Mouse (Mus musculus): ENCODE data around the gene Ceacam1.
"Not testable (repeated sequence)": the region's sequence is repeated elsewhere in the genome, so short reads cannot be mapped to it uniquely, and the experiment has no call there.

Ceacam1 gene

GRCm38 (mm10) chr7:25477091-25477751, at the start of gene Ceacam1:
Gene Ceacam1 (minus strand): TSS chr7:25477603.
- DNase-seq, result peak; percentile 8

DNA sequence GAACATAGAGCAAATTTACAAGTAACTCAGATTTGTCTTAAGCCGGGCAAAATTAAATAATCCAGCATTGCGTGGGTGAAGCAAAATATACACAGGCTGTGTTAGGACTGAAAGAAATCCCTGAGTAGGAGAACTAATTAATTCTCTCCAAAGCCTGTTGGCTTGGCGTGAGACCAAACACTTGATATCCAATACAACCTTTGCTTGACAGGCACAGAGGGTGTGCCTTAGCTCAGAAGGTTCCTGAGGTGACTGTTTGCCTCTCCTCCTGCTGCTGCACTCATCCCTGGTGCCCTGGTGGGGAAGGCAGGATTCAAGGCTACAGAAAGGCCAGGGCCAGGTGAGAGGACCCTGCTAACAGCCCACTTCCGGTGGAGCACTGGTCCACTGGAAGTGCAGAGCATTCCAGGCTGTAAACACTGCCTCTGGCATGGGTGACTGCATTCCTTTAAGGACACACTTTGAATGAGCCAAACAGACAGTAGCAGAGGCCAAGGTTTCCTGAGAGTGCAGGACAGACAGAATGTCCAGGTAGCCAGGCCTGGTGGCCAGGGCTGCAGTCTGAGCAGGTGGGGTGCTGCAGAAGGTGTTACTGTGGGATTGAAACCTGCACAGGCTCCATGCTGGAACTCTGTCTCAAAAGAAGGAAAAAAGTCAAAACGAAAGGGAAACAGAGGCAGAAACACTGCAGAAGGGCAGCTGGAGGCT, 38.8 kb upstream of the Ceacam1 start:
- DNase-seq, result not testable (repeated sequence)

- not testable (repeated sequence) for DNase-seq
Observed at GRCm38 (mm10) chr7:25515667-25516066, 38.3 kb upstream of the Ceacam1 start.

DNA sequence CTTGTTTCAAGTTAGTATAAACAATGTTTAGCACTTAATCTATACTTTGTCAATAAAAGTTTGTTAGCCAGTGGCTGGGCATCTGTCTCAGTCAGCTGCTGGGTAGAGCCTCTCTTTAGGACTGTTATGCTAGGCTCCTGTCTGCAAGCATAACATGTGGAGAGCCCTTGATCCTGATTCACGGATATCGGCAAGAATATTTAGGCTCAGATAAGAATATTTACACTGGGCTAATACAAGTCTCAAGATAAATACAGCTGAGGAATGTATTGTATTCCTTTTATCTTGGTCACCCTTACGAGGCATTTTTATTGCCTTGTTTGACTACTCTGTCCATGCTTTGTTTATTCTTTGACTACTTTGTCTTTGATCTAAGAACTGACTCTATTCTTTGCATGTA, 32.5 kb upstream of the Ceacam1 start:
- no peak for DNase-seq

DNA sequence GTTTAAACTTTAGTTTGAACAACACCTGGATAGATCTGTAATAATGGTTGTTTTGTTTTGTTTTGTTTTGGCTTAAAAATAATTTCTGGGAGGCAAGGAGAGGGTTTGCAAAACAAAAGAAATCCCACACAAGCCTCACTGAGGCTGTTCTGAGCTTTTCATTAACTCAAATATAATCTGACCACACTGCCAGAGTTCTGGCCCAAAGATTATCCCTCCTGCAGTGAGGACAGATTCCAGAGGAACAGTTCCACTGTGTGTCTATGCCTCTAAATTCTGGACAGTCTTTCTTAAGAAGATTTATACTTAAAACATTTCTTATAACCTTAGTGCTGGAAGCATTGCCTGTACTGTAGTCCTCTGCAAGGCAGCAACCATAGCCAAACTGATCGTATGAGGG, 17.2 kb upstream of the Ceacam1 start:
- no peak for DNase-seq

DNA sequence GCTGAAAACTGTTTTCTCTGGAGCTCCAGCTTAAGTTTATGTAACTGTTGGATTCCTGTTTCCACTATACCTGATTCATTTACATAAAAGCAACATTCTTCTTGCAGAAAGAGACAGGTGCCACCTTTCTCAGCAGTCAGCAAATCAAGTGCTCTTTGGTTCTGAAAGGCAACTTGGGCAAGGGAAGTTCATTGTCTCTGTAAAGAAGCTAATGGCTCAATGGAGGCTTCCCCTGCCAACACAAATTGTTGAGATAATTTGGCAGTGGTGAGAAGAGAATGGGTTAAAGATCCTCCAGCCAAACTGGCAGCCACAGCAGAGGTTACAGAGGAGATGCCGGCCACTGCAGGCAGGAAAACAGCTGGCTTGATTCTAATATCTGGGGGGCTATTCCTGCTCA, 13.3 kb upstream of the Ceacam1 start:
- not testable (repeated sequence) for DNase-seq

DNA sequence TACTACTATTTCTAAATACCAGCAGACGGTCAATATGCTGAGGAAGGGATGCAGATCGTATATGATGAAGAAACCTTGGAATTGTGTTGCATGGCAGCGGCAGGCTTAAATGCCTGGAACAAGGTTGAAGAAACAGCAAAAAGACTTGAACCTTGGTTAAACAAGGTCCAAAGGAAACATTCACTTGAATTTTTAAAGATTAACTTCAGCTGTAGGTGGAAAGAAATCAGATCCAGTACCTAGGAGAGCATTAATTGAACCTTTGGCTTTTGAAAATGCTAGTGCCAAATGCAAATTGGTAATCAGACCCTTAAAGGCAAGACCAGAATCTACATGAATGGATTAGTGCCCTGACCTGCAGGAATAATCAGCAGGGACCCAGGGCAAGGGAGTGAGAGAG, 12.0 kb upstream of the Ceacam1 start:
- not testable (repeated sequence) for DNase-seq

DNA sequence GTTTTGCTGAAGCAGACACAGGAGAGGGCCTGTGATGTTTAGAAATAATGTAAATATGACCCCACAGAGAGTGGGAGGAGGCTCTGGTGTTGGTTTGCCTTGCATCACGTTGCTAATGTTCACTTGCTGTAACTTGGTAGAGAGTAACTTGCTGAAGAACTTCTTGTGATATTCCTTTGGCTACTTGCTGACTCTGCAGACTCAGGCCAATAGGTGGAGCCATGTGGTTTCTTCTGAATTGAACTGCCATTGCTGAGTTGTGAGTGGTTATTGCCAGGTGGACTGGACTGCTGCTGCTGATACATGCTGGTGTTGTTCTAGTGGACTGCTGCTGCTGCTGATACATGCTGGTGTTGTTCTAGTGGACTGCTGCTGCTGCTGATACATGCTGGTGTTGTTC, 8.8 kb upstream of the Ceacam1 start:
- no peak for DNase-seq

DNA sequence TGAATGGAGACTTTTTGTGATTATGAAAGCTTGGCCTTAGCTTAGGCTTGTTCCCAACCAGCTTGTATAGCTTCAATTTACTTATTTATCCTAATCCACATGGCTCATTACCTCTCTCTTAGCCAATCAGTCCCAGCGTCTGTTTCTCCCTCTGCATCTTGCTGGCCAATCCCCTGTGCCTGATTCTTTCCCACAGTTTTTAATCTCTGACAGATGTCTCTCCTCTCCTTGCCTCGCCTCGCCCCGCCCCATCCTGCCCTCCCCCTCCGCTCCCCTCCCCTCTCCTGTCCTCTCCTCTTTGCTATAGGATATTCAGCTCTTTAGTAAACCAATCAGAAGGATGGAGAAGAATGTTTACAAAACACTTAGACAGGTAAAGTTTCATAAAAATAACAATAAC, 7.7 kb upstream of the Ceacam1 start:
- no peak for DNase-seq

GRCm38 (mm10) chr7:25483133-25483735, 5.8 kb upstream of the Ceacam1 start:
- no peak for DNase-seq

DNA sequence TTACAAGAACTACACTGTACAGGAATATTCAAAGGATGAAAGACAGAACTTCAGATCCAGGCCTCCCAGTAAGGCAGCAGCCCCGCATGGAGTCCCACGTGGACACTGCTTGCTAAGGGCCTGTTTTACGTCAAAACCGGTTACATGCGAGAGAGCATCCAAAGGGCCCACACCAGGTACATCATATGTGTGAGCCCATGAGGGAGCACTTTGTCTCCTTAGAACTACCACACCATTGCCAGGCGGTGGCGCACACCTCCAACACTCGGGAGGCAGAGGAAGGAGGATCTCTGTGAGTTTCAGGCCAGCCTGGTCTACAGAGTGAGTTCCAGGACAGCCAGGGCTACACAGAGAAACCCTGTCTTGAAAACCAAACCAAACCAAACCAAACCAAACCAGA, 3.4 kb upstream of the Ceacam1 start:
- DNase-seq, result not testable (repeated sequence)

- no peak for DNase-seq
Observed at GRCm38 (mm10) chr7:25479440-25479839, 2.0 kb upstream of the Ceacam1 start.

DNA sequence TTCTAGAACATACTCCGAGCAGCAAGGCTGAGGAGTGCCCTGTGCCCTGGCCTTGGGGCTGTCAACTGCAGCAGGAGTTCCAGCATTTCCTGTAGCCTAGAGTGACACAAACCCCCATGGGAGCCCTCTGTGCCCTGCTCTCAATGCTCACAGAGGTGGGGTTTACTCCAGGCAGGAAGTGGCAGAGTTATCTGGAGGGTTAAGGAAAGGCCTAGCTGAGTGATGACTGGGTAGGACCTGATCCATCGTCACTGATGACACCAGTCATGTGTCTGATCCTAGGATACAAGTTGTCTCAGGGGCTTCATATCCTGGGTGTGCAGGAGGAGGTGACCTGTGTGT, 320 bp upstream of the Ceacam1 start:
- not testable (repeated sequence) for DNase-seq

GRCm38 (mm10) chr7:25471821-25472220, 5.6 kb downstream of the Ceacam1 start:
- not testable (repeated sequence) for DNase-seq

- DNase-seq, result not testable (repeated sequence)
Observed at GRCm38 (mm10) chr7:25465586-25465985, 11.8 kb downstream of the Ceacam1 start.

GRCm38 (mm10) chr7:25465010-25465409, 12.4 kb downstream of the Ceacam1 start:
- DNase-seq, result no peak

GRCm38 (mm10) chr7:25462033-25462337, 15.4 kb downstream of the Ceacam1 start:
- DNase-seq, result not testable (repeated sequence)

DNA sequence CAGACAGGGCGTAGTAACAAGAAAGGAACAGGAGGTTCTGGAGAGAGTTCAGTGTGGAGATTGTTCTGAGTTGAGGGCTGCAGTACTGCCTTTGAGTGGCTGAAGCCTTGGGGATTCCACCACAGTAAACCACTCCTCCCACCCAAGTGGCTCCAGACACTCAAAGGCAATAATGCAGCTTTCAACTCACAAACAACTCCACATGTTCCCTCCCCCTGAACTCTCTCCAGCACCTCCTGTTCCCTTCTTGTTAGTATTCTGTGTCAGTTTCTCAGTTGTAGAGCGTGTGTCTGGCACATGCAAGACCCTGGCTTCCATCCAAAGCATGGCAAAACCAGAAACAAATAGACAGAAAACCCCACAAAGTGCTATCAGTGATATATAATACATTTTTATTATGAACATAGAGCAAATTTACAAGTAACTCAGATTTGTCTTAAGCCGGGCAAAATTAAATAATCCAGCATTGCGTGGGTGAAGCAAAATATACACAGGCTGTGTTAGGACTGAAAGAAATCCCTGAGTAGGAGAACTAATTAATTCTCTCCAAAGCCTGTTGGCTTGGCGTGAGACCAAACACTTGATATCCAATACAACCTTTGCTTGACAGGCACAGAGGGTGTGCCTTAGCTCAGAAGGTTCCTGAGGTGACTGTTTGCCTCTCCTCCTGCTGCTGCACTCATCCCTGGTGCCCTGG, 15.9 kb downstream of the Ceacam1 start:
- peak; percentile 18 for DNase-seq

GRCm38 (mm10) chr7:25452103-25452502, 25.3 kb downstream of the Ceacam1 start:
- DNase-seq, result no peak

GRCm38 (mm10) chr7:25449913-25450890, 27.2 kb downstream of the Ceacam1 start:
- DNase-seq, result no peak

DNA sequence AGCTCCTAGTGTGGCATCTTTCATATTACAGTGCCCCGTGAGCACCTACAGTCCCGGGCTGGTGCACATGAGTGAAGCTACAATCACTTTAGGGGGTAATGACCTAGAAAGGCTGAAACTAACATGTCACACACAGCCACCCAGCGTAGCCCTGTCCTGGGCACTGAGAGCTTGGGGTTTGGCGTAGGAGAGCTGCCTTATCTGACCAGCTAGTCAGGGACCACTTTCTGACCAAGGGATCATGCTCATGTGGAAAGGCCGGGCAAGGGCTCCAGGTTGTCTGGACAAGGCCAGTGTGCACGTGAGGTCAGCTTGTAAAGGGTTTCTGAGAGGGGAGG, 36.6 kb downstream of the Ceacam1 start:
- no peak for DNase-seq

DNA sequence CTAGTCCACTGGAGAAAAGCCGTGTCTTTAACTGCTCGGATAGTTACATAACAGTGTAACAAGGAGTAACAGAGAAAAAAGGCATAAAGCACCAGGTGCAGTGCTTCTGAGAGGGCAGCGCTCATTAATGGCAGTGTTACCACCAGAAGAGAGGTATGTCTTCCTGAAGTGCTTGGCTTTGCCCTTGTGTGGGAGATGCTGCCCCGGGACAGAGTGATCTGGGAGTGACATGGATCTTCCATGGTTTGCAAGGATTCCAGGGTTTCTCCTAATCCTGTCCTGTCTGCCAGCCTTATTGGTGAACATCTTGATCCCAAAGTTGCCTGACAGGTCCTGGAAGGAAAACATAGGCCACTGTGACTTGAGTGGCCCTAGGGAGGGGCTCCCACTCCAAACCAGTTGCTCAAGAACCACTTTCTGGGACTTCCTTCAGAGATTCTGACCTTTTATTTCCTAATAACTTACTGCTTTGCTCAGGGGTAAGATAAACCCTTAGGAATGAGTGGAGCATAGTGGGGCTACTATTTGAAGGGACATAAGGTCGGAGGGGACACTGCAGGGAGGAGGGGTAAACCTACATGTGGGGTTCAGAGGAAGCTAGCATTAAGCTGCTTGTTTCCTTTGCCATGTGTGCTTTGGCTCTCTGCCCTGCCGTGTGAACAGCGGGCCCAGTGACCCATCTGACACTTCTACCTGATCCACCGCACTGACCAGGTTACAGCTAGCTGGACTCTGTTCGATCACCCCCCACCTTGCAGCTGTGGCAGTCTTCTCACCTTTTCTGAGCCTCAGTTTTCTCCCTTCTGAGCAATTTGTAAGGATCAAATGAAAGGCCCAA, 37.2 kb downstream of the Ceacam1 start:
- DNase-seq, result no peak

Data from right cerebral cortex, postnatal 25 days (tissue).